Mouse (Mus musculus): Measurements from ENCODE around the gene Cacnb4. TPM values are rescaled to one million over a fixed set of nuclear protein-coding genes. Genes with fewer than 3 reads are reported as not detected.

Gene Cacnb4
- polyA plus RNA-seq, 1 experiment from 2014 or later, result 14.1 TPM

DNA sequence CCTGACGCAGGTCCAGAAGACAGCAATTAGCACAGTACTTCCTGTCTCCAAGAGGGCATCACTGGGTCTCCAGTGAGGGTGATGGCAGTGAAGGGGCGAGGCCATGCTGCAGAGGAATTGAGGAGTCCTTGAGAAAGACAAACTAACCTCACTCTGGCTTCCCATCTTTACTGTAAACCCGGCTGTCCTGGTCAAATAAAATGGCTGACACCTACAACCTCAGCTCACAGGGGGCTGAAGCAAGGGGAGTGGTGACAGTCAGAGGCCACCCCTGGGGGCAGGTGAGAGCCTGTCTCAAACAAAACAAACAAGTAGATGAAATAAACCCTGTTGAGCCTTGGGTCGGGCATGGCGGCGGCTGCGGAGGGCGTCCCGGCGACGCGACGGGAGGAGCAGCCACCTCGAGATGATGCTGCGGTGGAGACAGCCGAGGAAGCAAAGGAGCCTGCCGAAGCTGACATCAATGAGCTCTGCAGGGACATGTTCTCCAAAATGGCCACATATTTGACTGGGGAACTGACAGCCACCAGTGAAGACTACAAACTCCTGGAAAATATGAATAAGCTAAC is 57.1 kb downstream of the Cacnb4 start:
- no peak overlapping the region for H3K4me2 ChIP-seq (ENCODE audit: low read length)
- no peaks in the 10 kb centered on the region for H3K9me3 ChIP-seq (ENCODE audit: control insufficient read depth, low read length)
- no peaks in the 10 kb centered on the region for H3K36me3 ChIP-seq (ENCODE audit: control insufficient read depth, insufficient read depth)
- no peaks in the 10 kb centered on the region for H3K27me3 ChIP-seq (replicated peaks; ENCODE audit: control insufficient read depth, insufficient read depth, low read length)
- WGBS, result 70% methylated on average over 17 of the region's 17 CpGs
- 0 out of 2 replicates have a peak, but pooled peaks cover 6% of the 10 kb centered on the region for H3K4me1 ChIP-seq (replicated peaks; ENCODE audit: control insufficient read depth, insufficient read depth, low read length)
- no peak overlapping the region for H3K9ac ChIP-seq (replicated peaks; ENCODE audit: low read depth, low read length)
- H3K27ac ChIP-seq (ENCODE audit: low read length), result no peak overlapping the region
- ATAC-seq, result no peak
- H3K4me3 ChIP-seq (replicated peaks; ENCODE audit: low read length), result no peak overlapping the region

DNA sequence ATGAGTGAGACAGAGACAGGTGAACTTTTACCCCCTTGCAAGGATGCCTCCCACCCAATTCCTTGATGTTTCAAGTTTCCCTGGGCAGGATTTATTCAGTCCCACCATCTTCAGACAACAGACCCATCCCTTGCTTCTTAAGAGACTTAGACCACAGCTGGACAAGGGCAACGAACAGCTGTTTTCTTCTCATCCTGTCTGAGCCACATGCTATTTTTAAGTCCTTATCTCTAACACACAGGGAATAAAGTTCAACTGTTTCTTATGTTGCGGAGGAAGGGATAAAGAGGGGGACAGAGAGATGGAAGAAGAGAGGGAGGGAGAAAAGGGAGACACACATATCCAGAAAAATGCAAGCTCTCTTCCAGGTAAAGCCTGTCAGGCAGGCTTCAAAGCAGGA is 57.8 kb downstream of the Cacnb4 start:
- Histone ChIP-seq H3K4me3 (replicated peaks; ENCODE audit: low read length) (no peak overlapping the region), H3K27me3 (replicated peaks; ENCODE audit: control insufficient read depth, insufficient read depth, low read length) (no peaks in the 10 kb centered on the region), H3K9ac (replicated peaks; ENCODE audit: low read depth, low read length) (no peak overlapping the region), H3K4me2 (ENCODE audit: low read length) (no peak overlapping the region), H3K36me3 (ENCODE audit: control insufficient read depth, insufficient read depth) (no peaks in the 10 kb centered on the region), H3K9me3 (ENCODE audit: control insufficient read depth, low read length) (no peaks in the 10 kb centered on the region), H3K4me1 (replicated peaks; ENCODE audit: control insufficient read depth, insufficient read depth, low read length) (0 out of 2 replicates have a peak, but pooled peaks cover 4% of the 10 kb centered on the region), H3K27ac (ENCODE audit: low read length) (no peak overlapping the region)
- WGBS, result 89% methylated on average over 2 of the region's 2 CpGs
- no peak for ATAC-seq

DNA sequence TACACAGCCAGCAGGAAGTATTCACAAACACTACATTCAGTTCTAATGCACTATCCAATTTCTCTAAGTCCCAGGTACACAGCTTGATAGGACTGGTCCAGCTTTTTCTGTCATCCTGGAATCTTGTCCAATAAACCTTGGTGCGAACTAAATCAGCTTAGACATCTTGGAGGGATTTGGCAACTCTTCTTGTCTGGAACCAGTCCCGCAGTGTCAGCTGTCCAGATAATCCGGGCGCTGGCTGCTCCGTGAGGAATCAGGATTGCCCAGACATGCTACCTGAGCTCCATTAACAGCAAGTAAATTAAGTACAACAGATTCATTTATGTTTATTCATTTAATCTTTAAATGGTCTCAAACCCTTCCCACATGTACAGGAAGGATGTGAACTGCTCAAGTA is 61.2 kb downstream of the Cacnb4 start:
- Histone ChIP-seq H3K9me3 (ENCODE audit: control insufficient read depth, low read length) (no peaks in the 10 kb centered on the region), H3K4me3 (replicated peaks; ENCODE audit: low read length) (no peak overlapping the region), H3K9ac (replicated peaks; ENCODE audit: low read depth, low read length) (no peak overlapping the region), H3K27ac (ENCODE audit: low read length) (no peak overlapping the region), H3K36me3 (ENCODE audit: control insufficient read depth, insufficient read depth) (no peaks in the 10 kb centered on the region), H3K4me1 (replicated peaks; ENCODE audit: control insufficient read depth, insufficient read depth, low read length) (0 out of 2 replicates have a peak, but pooled peaks cover 3% of the 10 kb centered on the region), H3K27me3 (replicated peaks; ENCODE audit: control insufficient read depth, insufficient read depth, low read length) (no peaks in the 10 kb centered on the region), H3K4me2 (ENCODE audit: low read length) (no peak overlapping the region)
- ATAC-seq, result peak; percentile 33; the same call in 1 of the 2 replicates
- WGBS, result 50% methylated on average over 5 of the region's 5 CpGs

- H3K36me3 ChIP-seq (ENCODE audit: control insufficient read depth, insufficient read depth), result no peaks in the 10 kb centered on the region
- no peaks in the 10 kb centered on the region for H3K9me3 ChIP-seq (ENCODE audit: control insufficient read depth, low read length)
- no peak overlapping the region for H3K27ac ChIP-seq (ENCODE audit: low read length)
- H3K4me1 ChIP-seq (replicated peaks; ENCODE audit: control insufficient read depth, insufficient read depth, low read length), result 0 out of 2 replicates have a peak, but pooled peaks cover 3% of the 10 kb centered on the region
- no peak overlapping the region for H3K4me2 ChIP-seq (ENCODE audit: low read length)
- no peak overlapping the region for H3K4me3 ChIP-seq (replicated peaks; ENCODE audit: low read length)
- ATAC-seq, result no peak
- WGBS, result 89% methylated on average over 4 of the region's 4 CpGs
- no peaks in the 10 kb centered on the region for H3K27me3 ChIP-seq (replicated peaks; ENCODE audit: control insufficient read depth, insufficient read depth, low read length)
- no peak overlapping the region for H3K9ac ChIP-seq (replicated peaks; ENCODE audit: low read depth, low read length)
Observed at GRCm38 (mm10) chr2:52613888-52614287, 62.7 kb downstream of the Cacnb4 start.

- H3K36me3 ChIP-seq (ENCODE audit: control insufficient read depth, insufficient read depth), result no peaks in the 10 kb centered on the region
- no peaks in the 10 kb centered on the region for H3K9me3 ChIP-seq (ENCODE audit: control insufficient read depth, low read length)
- H3K27me3 ChIP-seq (replicated peaks; ENCODE audit: control insufficient read depth, insufficient read depth, low read length), result no peaks in the 10 kb centered on the region
- no peak overlapping the region for H3K4me3 ChIP-seq (replicated peaks; ENCODE audit: low read length)
- H3K4me1 ChIP-seq (replicated peaks; ENCODE audit: control insufficient read depth, insufficient read depth, low read length), result no peaks in the 10 kb centered on the region
- WGBS, result 21% methylated on average over 1 of the region's 1 CpGs
- no peak for ATAC-seq
- H3K9ac ChIP-seq (replicated peaks; ENCODE audit: low read depth, low read length), result no peak overlapping the region
- no peak overlapping the region for H3K27ac ChIP-seq (ENCODE audit: low read length)
- H3K4me2 ChIP-seq (ENCODE audit: low read length), result no peak overlapping the region
Observed at GRCm38 (mm10) chr2:52609486-52609885, 67.1 kb downstream of the Cacnb4 start.

DNA sequence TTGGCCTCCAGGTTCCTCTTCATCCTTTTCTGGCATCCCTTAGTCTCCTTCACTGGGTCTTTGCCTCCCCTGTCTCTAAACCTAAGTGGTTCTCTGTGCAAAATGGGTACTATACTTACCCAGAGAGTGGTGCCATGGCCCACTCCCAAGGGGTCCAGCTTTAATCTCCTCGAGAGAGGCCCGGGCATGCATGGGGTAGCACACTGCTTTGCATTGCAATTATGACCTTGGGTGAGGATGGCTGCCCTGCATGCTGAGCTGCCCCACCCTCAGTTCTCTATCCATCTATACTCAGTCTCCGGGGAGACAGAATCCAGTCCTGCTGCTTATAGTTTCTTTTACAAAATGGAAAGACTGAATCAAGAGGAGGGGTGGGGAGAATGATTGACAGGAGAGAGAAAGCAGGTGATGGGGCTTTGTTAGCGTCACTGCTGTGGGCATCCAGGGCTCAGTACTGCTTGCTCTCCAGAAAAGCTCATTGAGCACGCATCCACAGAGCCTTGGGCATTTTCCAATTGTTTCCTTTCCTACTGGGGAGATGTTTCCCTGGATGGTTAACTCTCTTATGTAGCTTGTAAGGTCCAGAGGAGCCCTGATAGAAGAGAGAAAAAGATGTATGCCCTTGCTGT is 68.7 kb downstream of the Cacnb4 start:
- Histone ChIP-seq H3K4me1 (replicated peaks; ENCODE audit: control insufficient read depth, insufficient read depth, low read length) (no peaks in the 10 kb centered on the region), H3K27me3 (replicated peaks; ENCODE audit: control insufficient read depth, insufficient read depth, low read length) (no peaks in the 10 kb centered on the region), H3K36me3 (ENCODE audit: control insufficient read depth, insufficient read depth) (no peaks in the 10 kb centered on the region), H3K4me3 (replicated peaks; ENCODE audit: low read length) (no peak overlapping the region), H3K9me3 (ENCODE audit: control insufficient read depth, low read length) (no peaks in the 10 kb centered on the region), H3K27ac (ENCODE audit: low read length) (no peak overlapping the region), H3K4me2 (ENCODE audit: low read length) (no peak overlapping the region), H3K9ac (replicated peaks; ENCODE audit: low read depth, low read length) (no peak overlapping the region)
- 39% methylated on average over 5 of the region's 5 CpGs for WGBS
- ATAC-seq, result no peak

- H3K4me3 ChIP-seq (replicated peaks; ENCODE audit: low read length), result no peak overlapping the region
- no peak overlapping the region for H3K9ac ChIP-seq (replicated peaks; ENCODE audit: low read depth, low read length)
- no peaks in the 10 kb centered on the region for H3K9me3 ChIP-seq (ENCODE audit: control insufficient read depth, low read length)
- no peak overlapping the region for H3K27ac ChIP-seq (ENCODE audit: low read length)
- H3K4me1 ChIP-seq (replicated peaks; ENCODE audit: control insufficient read depth, insufficient read depth, low read length), result no peaks in the 10 kb centered on the region
- 94% methylated on average over 4 of the region's 4 CpGs for WGBS
- H3K36me3 ChIP-seq (ENCODE audit: control insufficient read depth, insufficient read depth), result no peaks in the 10 kb centered on the region
- H3K27me3 ChIP-seq (replicated peaks; ENCODE audit: control insufficient read depth, insufficient read depth, low read length), result no peaks in the 10 kb centered on the region
- no peak overlapping the region for H3K4me2 ChIP-seq (ENCODE audit: low read length)
- no peak for ATAC-seq
Observed at GRCm38 (mm10) chr2:52606331-52606730, 70.3 kb downstream of the Cacnb4 start.

DNA sequence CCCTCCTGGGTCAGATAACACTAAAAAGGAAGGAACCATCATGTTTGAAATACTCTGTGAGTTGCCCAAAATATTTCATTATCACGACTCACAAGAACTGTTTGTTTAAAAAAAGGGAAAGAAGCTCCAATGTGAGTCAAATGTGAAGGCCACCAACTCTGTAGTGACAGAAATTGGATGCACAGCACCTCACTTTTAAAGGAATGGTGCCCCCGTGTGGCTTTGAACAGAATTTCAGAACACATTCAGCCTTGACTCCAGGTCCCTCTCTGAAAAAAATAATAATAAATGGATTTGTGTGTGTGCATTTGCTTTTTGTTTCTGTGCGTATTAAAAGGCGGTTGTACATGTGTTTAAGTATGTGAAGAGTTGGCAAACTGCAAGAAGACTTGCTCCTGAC is 71.3 kb downstream of the Cacnb4 start:
- Histone ChIP-seq H3K4me3 (replicated peaks; ENCODE audit: low read length) (no peak overlapping the region), H3K36me3 (ENCODE audit: control insufficient read depth, insufficient read depth) (no peaks in the 10 kb centered on the region), H3K4me1 (replicated peaks; ENCODE audit: control insufficient read depth, insufficient read depth, low read length) (no peaks in the 10 kb centered on the region), H3K9me3 (ENCODE audit: control insufficient read depth, low read length) (no peaks in the 10 kb centered on the region), H3K9ac (replicated peaks; ENCODE audit: low read depth, low read length) (no peak overlapping the region), H3K27ac (ENCODE audit: low read length) (no peak overlapping the region), H3K4me2 (ENCODE audit: low read length) (no peak overlapping the region), H3K27me3 (replicated peaks; ENCODE audit: control insufficient read depth, insufficient read depth, low read length) (no peaks in the 10 kb centered on the region)
- peak; percentile 64 for ATAC-seq
- 19% methylated on average over 4 of the region's 4 CpGs for WGBS

DNA sequence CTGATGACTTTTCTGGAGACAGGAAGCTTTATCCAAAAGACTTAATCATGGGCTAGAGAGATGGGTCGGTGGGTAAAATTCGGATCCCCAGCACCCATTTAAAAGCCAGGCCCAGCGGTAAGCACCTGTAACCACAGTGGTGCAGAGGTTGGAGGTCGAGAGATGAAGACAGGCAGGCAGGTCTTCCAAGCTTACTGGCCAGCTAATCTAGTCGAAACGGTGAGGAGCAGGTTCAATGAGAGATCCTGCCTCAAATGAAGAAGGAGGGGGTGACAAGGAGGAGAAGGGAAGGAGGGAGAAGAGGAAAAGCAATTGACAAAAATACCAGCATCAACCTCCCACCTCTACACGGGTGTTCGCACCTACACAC is 72.0 kb downstream of the Cacnb4 start:
- H3K9me3 ChIP-seq (ENCODE audit: control insufficient read depth, low read length), result no peaks in the 10 kb centered on the region
- 90% methylated on average over 8 of the region's 8 CpGs for WGBS
- H3K4me2 ChIP-seq (ENCODE audit: low read length), result no peak overlapping the region
- no peak overlapping the region for H3K27ac ChIP-seq (ENCODE audit: low read length)
- H3K27me3 ChIP-seq (replicated peaks; ENCODE audit: control insufficient read depth, insufficient read depth, low read length), result no peaks in the 10 kb centered on the region
- H3K4me3 ChIP-seq (replicated peaks; ENCODE audit: low read length), result no peak overlapping the region
- no peaks in the 10 kb centered on the region for H3K4me1 ChIP-seq (replicated peaks; ENCODE audit: control insufficient read depth, insufficient read depth, low read length)
- no peaks in the 10 kb centered on the region for H3K36me3 ChIP-seq (ENCODE audit: control insufficient read depth, insufficient read depth)
- no peak for ATAC-seq
- H3K9ac ChIP-seq (replicated peaks; ENCODE audit: low read depth, low read length), result no peak overlapping the region
